Mouse (Mus musculus) spleen, adult 2 months (tissue): ENCODE data around the gene Olfr93.

Source experiments
- CTCF ChIP-seq: fragments of 200-500 bp; IDR thresholded peaks from 2 replicates; pipeline ENCODE4 v1.5.1; 2011; ENCODE audit warnings: mild to moderate bottlenecking, inconsistent platforms; ENCODE audit not compliant: insufficient read depth, insufficient read length, insufficient replicate concordance; ENCODE audit errors: extremely low read depth
- POLR2A ChIP-seq: fragments of 200-500 bp; IDR thresholded peaks from 2 replicates; pipeline ENCODE4 v1.6.1; 2011; ENCODE audit warnings: low read depth, low read length, inconsistent platforms

- TF ChIP-seq CTCF, result no peak
- TF ChIP-seq POLR2A, result no peak
These were observed 32.4 kb upstream of the Olfr93 start, which contains the start of gene Ubd for GRCm38 (mm10) chr17:37193656-37194055.
